ENCODE assay signal across 17 mouse cellular contexts in the genomic region with DNA sequence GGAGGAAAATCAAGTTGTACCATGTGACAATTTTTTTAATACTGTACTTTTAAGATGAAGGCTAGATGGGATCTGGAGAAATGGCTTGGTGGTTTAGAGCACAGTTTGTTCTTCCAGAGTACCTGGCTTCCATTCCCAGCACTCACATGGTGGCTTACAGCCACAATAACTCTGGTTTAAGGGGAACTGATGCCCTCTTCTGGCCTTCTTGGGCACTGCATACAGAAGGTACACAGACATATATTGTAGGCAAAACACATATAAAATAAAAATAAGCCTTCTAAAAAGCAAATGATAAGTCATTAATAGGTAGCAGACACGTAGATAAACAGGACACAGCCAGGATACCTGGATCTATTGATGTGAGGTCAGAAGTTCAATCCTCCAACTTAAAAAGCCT. TPM values are rescaled to one million over a fixed set of nuclear protein-coding genes. Genes with fewer than 3 reads are reported as not detected.
DNase-seq lines count a peak whose midpoint lies in the region; ATAC-seq and TF ChIP-seq lines count a peak whose summit lies in the region.
"Had no signal": no experiment of that assay in that cellular context is flagged by ENCODE, and none has a peak within 500 bp of the region (broad histone marks: within the 10 kb centered on the region; RNA-seq: fewer than 3 reads in every experiment).

No protein-coding gene starts in this region.

- ATAC-seq in CD4-positive, CD25-positive, alpha-beta regulatory T cell, adult 4 months, result no peak

- no peak for TF ChIP-seq POLR2A in thymus, adult 2 months (IDR thresholded peaks at IDR 0.05; ENCODE audit: control insufficient read depth, extremely low read depth, insufficient read depth, low read length, poor library complexity)

- H3K4me3 ChIP-seq in layer of hippocampus, adult 2 months, result no peak overlapping the region
- H3K4me3 ChIP-seq in thymus, adult 2 months (ENCODE audit: control insufficient read depth, insufficient read depth, low read length), result no peak overlapping the region
- H3K4me3 ChIP-seq: embryonic facial prominence, embryonic 13.5 days; forebrain, embryonic 10.5 days; hindbrain, embryonic 12.5 days; limb, embryonic 13.5 days; lung, embryonic 15.5 days; stomach, embryonic 15.5 days had no signal

- H3K36me3 ChIP-seq in thymus, adult 2 months (ENCODE audit: control insufficient read depth, insufficient read depth, low read length), result no peaks in the 10 kb centered on the region
- H3K36me3 ChIP-seq in splenic B cell, adult 2 months (ENCODE audit: control insufficient read depth, insufficient read depth, low read length, poor library complexity, severe bottlenecking), result no peaks in the 10 kb centered on the region
- H3K36me3 ChIP-seq: embryonic facial prominence, embryonic 13.5 days; forebrain, embryonic 10.5 days; hindbrain, embryonic 12.5 days; limb, embryonic 13.5 days; lung, embryonic 15.5 days; stomach, embryonic 15.5 days had no signal

- peak; percentile 20 for DNase-seq in CD4-positive, CD25-positive, alpha-beta regulatory T cell, adult 2 months (ENCODE audit: low read depth, low spot score)
- DNase-seq in layer of hippocampus, adult 2 months (ENCODE audit: low spot score in 2 of 2), result no peak
- DNase-seq in layer of hippocampus, adult 9-11 months, result no peak
- peak; percentile 5 for DNase-seq in thymus, adult 2 months
- no peak for DNase-seq in thymus, postnatal 14 days
- DNase-seq in splenic B cell, adult 2 months (ENCODE audit: low read depth, low spot score), result peak; percentile 2
- no peak for DNase-seq in T-cell, adult 2 months (ENCODE audit: low spot score)
- DNase-seq: cerebellum, adult 2 months; kidney, adult 8-10 months; right cerebral cortex, adult 18-20 months had no signal

- H3K27ac ChIP-seq in layer of hippocampus, adult 2 months, result no peak overlapping the region
- H3K27ac ChIP-seq in thymus, adult 2 months (ENCODE audit: control insufficient read depth, insufficient read depth, low read length), result no peak overlapping the region
- H3K27ac ChIP-seq: embryonic facial prominence, embryonic 13.5 days; forebrain, embryonic 10.5 days; hindbrain, embryonic 12.5 days; limb, embryonic 13.5 days; lung, embryonic 15.5 days; stomach, embryonic 15.5 days had no signal

- TF ChIP-seq CTCF in layer of hippocampus, adult 2 months (conservative IDR thresholded peaks at IDR 0.05), result peak; percentile 58
- TF ChIP-seq CTCF in thymus, adult 2 months (IDR thresholded peaks at IDR 0.05; ENCODE audit: borderline replicate concordance, control insufficient read depth, extremely low read depth, insufficient read depth, low read length, poor library complexity), result no peak

- H3K4me1 ChIP-seq in thymus, adult 2 months (replicated peaks; ENCODE audit: control insufficient read depth, insufficient read depth, low read length), result no peaks in the 10 kb centered on the region

- H3K27me3 ChIP-seq in thymus, adult 2 months (ENCODE audit: control insufficient read depth, insufficient read depth, low read length), result no peaks in the 10 kb centered on the region
- H3K27me3 ChIP-seq in splenic B cell, adult 2 months (ENCODE audit: control insufficient read depth, insufficient read depth, low read length, poor library complexity, severe bottlenecking), result no peaks in the 10 kb centered on the region
- H3K27me3 ChIP-seq: embryonic facial prominence, embryonic 13.5 days; limb, embryonic 13.5 days; lung, embryonic 15.5 days; stomach, embryonic 15.5 days had no signal

- 100% methylated on average over 1 of the region's 1 CpGs for WGBS in thymus, adult 2 months

RNA-seq across cellular contexts. Expression of a gene that starts 56.3 kb away (rescaled TPM):
- polyA plus RNA-seq in CD4-positive, CD25-positive, alpha-beta regulatory T cell, adult 4 months (2017; shearing (Covaris generic)), result 100 to 1,000 TPM in 1 of 2 experiments, 10 to 100 TPM in 1; 41.3 to 135 TPM
- total RNA-seq in layer of hippocampus, adult 2 months (2021), result 10 to 100 TPM; 49.5 to 53.9 TPM
- 84.5 and 89.7 TPM in 2 replicates for polyA plus RNA-seq in thymus, adult 2 months (2012; rRNA removed)

Comparison
In these comparisons a context has a peak if more than half of its experiments do, and no peak if none do; other contexts are left out.
1. DNase-seq: peak in CD4-positive, CD25-positive, alpha-beta regulatory T cell, adult 2 months (single experiment), thymus, adult 2 months (single experiment) and splenic B cell, adult 2 months (single experiment); none in layer of hippocampus, adult 2 months (0 of 2), layer of hippocampus, adult 9-11 months (single experiment), thymus, postnatal 14 days (single experiment) and T-cell, adult 2 months (single experiment).